Mouse (Mus musculus) kidney, postnatal 10 days (tissue): ENCODE data around the gene Fkbp9.

Source experiments
- DNase-seq: peaks from one replicate; pipeline ENCODE4 v3.0.0; 2021; ENCODE audit warnings: mixed read lengths

The Fkbp9 gene

DNA sequence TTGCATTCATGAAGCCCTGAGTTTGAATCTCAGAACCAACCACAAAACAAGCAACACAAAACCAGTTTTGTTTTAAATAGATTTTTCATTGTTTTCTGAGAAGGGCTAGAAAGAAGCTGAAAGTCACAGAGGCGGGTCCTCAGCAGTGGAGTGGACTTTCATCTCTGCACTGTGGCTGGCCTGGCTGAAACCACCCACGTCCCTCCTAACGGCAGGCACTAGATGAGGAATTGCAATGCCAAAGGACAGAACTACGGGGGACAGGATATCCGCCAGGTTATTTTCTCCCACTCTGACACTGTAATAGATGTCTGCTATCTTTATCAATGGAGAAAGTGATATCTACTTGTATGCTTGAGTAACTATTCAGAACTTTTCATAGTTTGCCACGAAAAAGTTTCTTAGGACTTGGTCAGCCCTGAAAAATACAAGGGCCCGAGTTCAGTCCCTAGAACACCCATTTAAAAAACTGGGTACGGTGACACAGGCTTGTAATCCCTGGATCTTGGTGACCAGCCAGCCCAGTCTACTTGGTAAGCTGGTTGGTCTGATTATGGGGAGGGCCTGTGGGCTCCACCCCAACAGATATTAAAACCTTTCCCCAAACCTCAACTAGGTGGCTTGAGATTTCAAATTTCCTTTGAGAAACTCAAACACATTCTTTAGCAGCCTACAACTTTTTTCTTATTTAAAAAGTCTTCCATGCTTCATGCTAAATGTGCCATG lies 74.4 kb downstream of the Fkbp9 start:
- peak; percentile 54 for DNase-seq

DNA sequence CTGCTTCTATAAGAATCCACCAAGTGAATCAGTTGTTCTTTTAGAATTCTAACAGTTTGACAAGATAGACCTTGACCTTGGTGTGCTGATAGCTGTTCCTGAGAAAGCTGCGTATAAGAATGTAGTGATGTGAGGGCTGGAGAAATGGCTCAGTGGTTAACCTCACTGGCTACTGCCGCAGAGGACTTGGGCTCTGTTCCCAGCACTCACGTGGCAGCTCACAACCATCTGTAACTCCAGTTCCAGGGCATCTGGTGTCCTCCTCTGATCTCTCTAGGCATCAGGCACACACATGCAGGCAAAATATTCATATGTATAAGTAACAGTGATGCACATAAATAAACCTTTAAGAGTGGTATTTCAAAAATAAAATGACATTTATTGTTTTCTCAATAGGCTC lies 76.1 kb downstream of the Fkbp9 start:
- no peak for DNase-seq

- DNase-seq: no peak
Measured at GRCm38 (mm10) chr6:56908397-56908796, 76.5 kb downstream of the Fkbp9 start.

DNA sequence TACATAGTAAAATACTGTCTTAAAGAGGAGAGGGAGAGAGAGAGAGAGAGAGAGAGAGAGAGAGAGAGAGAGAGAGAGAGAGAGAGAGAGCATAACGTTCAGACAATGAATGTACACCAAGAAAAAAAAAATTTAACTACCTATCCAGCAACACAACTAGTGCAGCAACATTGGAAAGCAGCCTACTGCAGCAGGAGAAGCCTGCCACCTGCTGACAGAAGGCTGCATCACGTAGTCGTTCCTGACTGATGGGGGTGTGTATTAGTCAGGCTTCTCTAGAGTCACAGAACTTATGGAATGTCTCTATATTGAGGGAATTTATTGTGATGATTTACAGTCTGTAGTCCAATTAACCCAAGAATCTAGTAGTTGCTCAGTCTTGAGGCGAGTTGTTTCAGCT lies 77.1 kb downstream of the Fkbp9 start:
- peak; percentile 82 for DNase-seq

GRCm38 (mm10) chr6:56910910-56911309 lies 79.1 kb downstream of the Fkbp9 start:
- DNase-seq: no peak

DNA sequence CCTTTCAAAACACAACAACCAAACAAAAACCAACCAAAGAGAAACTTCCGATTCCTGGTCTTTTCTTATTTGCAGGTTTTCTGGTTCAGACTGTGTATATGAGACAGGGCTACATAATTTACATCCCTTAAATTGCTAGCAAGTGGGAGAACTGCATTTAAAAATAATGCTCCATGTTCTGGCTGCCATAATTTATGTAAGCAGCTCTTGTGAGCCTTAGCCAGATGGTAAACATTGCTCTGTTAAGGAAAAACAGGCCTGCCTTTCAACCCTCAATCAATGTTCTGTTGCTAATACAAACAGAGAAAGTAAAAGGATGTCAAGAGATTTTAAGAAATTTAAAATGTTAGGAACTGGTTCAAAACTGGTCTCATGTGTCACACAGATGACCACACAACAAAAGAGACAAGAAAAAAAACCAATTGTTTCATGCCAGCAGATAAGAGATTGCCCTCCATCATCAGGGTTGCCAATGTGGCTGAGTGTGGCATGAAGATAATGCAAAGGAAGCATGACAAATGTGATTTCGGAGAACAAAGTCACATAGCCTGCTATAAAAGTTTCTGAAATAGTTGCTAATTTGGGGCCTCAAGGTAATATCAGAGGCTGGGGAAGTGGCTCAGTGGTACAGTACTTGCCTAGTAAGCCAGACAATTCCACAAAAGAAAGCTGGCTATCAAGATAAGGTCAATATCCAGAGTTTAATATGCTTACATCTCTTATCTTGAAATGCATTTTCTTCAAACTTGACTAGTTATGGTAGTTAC lies 81.4 kb downstream of the Fkbp9 start:
- DNase-seq: no peak

GRCm38 (mm10) chr6:56916279-56916678 lies 84.4 kb downstream of the Fkbp9 start:
- no peak for DNase-seq

- no peak for DNase-seq
Measured at GRCm38 (mm10) chr6:56917578-56918368, 85.9 kb downstream of the Fkbp9 start.

- no peak for DNase-seq
Measured at GRCm38 (mm10) chr6:56919330-56920044, 87.6 kb downstream of the Fkbp9 start.

DNA sequence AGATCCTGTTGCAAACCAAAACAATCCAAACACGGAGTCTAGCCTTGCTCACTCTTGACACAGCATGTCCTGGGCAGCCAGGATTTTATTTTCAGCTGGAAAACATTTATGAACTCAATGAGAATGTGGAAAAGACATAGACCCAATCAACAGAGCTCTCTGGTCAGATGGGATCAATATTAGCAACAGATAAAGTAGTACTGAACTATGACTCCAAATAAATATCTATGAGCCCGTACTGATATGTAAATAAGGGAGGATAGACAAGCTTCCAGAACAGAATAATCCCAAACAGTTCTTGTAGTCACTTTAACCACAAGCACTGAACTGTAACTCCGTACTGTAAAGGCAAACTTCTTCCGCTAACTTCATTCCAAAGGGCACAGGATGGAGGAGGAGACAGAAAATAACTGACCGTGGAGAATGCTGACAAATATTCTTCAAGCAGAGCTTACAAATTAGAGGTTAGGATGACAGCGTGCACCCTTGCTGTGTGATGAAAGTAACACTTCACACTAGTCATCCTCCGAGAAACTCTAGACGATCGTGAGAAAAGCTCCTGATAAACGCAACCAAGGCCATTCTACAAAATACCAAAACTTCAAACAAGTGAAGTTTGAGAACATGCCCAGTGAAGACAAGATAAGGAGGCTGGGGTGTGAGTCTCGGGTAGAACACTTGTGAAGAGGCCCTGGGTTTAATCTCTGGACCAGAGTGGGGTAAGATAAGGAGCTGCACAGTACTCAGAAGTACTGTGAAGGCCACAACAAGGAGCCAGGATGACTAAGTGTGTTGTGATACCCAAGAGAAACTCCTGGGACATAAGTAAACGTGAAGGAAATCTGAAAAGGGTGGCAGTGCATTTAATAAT lies 88.6 kb downstream of the Fkbp9 start:
- DNase-seq: peak; percentile 28

GRCm38 (mm10) chr6:56923331-56923725 lies 91.5 kb downstream of the Fkbp9 start:
- no peak for DNase-seq

- DNase-seq: peak; percentile 97
Measured at GRCm38 (mm10) chr6:56923726-56924707, 92.2 kb downstream of the Fkbp9 start, which contains the start of the genes Nt5c3 and Vmn1r4. Nt5c3 (minus strand) TSS chr6:56923932. Vmn1r4 (plus strand) TSS chr6:56924015.
